Mouse (Mus musculus) liver, postnatal 0 days (tissue): ENCODE measurements around the gene Prkcb. TPM values are rescaled to one million over a fixed set of nuclear protein-coding genes. Genes with fewer than 3 reads are reported as not detected.

ENCODE experiments used
- ATAC-seq: fragments of 200-750 bp; cut with Nextera tagmentation; 2 replicates; pipeline ENCODE4 v1.8.0; 2017; ENCODE audit warnings: mild to moderate bottlenecking, moderate library complexity
- DNase-seq: peaks from one replicate; pipeline ENCODE4 v3.0.0-alpha.2; 2016
- H3K27ac ChIP-seq: fragments of 300-500 bp; sonication (generic); 2 replicates; pipeline ENCODE4 v1.5.1; 2014; ENCODE audit warnings: antibody characterized with exemption, moderate library complexity, mild to moderate bottlenecking, low read depth
- H3K27me3 ChIP-seq: fragments of 300-500 bp; sonication (generic); 2 replicates; pipeline ENCODE4 v1.6.1; 2014; ENCODE audit warnings: low read length, control low read depth, mixed read lengths; ENCODE audit not compliant: insufficient read depth
- H3K36me3 ChIP-seq: fragments of 300-500 bp; sonication (generic); replicated peaks from 2 replicates; pipeline ENCODE4 v1.6.1; 2014; ENCODE audit warnings: mild to moderate bottlenecking, control low read depth, low read length, moderate library complexity, mixed read lengths; ENCODE audit not compliant: insufficient read depth
- H3K4me1 ChIP-seq: fragments of 300-500 bp; sonication (generic); 2 replicates; pipeline ENCODE4 v1.6.1; 2014; ENCODE audit warnings: antibody characterized with exemption, mild to moderate bottlenecking, control low read depth; ENCODE audit not compliant: insufficient read depth
- H3K4me2 ChIP-seq: fragments of 300-500 bp; sonication (generic); 2 replicates; pipeline ENCODE4 v1.6.1; 2014; ENCODE audit warnings: low read depth, mild to moderate bottlenecking, low read length, moderate library complexity, mixed read lengths
- H3K4me3 ChIP-seq: fragments of 300-500 bp; sonication (generic); 2 replicates; pipeline ENCODE4 v1.5.1; 2014; ENCODE audit warnings: low read depth, low read length
- H3K9ac ChIP-seq: fragments of 300-500 bp; sonication (generic); replicated peaks from 2 replicates; pipeline ENCODE4 v1.6.1; 2014; ENCODE audit warnings: mild to moderate bottlenecking, moderate library complexity
- H3K9me3 ChIP-seq: fragments of 300-500 bp; sonication (generic); 2 replicates; pipeline ENCODE4 v1.6.1; 2016; ENCODE audit warnings: mild to moderate bottlenecking, control low read depth, low read length, mixed read lengths
- CTCF ChIP-seq: sonication (generic); IDR thresholded peaks from 2 replicates; pipeline ENCODE4 v1.5.1; 2016; ENCODE audit warnings: antibody characterized with exemption, low read depth
- EP300 ChIP-seq: IDR thresholded peaks from 2 replicates; pipeline ENCODE4 v1.6.1; 2016; ENCODE audit warnings: antibody characterized with exemption, low read depth, mild to moderate bottlenecking
- WGBS: fragments of 180-500 bp; shearing (Covaris S2); extraction: QIAGEN DNeasy Blood & Tissue Kit; methylation state at CpG from one replicate; pipeline ENCODE4 v1.1.7; 2014; ENCODE audit not compliant: insufficient replicate concordance; 5-methylcytosine and 5-hydroxymethylcytosine counted together
- polyA plus RNA-seq: library from polyadenylated mRNA; unstranded; fragments of >200 nt; fragmentation: Nextera tagmentation; extraction: Ambion mirVana; gene quantifications from 2 replicates; pipeline ENCODE4 v1.2.1, GENCODE M21; 2015

The Prkcb gene
- polyA plus RNA-seq, 1 experiment from 2014 or later = 8.1 TPM

DNA sequence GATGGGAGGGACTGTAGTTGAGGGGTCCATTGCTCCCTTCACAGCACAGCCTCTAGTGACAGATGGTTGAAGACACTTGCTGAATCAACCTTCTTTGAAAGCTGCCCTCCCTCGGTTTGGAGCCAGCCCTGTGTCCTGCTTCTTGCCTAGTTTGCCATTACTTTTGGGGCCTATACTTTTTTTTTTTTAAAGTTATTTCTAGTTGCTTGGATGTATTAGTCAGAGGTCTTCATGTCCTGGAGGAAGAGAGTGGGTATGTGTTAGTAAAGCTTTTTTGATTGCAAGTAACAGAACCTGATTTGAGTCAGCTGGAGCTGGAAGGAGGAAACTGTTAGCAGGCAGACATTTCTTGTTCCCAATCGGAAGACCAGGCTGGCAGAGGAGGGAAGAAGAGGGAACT, 62.2 kb downstream of the Prkcb start:
- no peak overlapping the region for H3K9ac ChIP-seq
- WGBS = 62% methylated on average over 2 of the region's 2 CpGs
- ATAC-seq (no peak), DNase-seq (no peak)
- no peaks in the 10 kb centered on the region for H3K36me3 ChIP-seq
- TF ChIP-seq EP300 = no peak
- no peak for TF ChIP-seq CTCF
- H3K27ac ChIP-seq = no peak overlapping the region
- H3K4me2 ChIP-seq = no peak overlapping the region
- no peaks in the 10 kb centered on the region; the same call in 1 of the 2 replicates for H3K4me1 ChIP-seq
- no peak overlapping the region for H3K4me3 ChIP-seq
- H3K27me3 ChIP-seq = no peaks in the 10 kb centered on the region
- H3K9me3 ChIP-seq = no peaks in the 10 kb centered on the region

DNA sequence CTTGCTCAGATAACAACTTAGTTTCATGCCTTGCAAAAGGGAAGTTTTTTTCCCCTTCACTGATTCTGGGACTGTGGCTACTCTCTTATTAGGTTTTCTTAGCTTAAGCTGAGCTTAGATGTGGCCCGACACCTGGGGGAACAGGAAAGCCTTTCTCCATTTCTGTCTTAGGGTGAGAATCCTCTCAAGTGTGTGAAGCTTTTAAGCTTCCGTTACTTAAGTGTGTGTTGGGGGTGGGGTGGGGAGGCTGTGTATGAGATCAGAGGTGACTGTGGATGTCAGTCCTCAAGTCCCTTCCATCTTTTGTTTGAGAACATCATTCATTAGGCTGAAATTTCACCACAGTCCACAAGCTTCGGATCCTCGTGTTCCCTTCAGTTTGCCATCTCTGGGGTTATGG, 63.3 kb downstream of the Prkcb start:
- WGBS = 56% methylated on average over 4 of the region's 4 CpGs
- TF ChIP-seq EP300 (no peak), CTCF (no peak)
- Histone ChIP-seq H3K36me3 (no peaks in the 10 kb centered on the region), H3K27ac (peak overlapping the region; percentile 58), H3K4me2 (no peak overlapping the region), H3K9ac (no peak overlapping the region), H3K4me1 (no peaks in the 10 kb centered on the region; the same call in 1 of the 2 replicates), H3K27me3 (no peaks in the 10 kb centered on the region), H3K9me3 (no peaks in the 10 kb centered on the region), H3K4me3 (no peak overlapping the region)
- ATAC-seq = no peak
- no peak for DNase-seq

DNA sequence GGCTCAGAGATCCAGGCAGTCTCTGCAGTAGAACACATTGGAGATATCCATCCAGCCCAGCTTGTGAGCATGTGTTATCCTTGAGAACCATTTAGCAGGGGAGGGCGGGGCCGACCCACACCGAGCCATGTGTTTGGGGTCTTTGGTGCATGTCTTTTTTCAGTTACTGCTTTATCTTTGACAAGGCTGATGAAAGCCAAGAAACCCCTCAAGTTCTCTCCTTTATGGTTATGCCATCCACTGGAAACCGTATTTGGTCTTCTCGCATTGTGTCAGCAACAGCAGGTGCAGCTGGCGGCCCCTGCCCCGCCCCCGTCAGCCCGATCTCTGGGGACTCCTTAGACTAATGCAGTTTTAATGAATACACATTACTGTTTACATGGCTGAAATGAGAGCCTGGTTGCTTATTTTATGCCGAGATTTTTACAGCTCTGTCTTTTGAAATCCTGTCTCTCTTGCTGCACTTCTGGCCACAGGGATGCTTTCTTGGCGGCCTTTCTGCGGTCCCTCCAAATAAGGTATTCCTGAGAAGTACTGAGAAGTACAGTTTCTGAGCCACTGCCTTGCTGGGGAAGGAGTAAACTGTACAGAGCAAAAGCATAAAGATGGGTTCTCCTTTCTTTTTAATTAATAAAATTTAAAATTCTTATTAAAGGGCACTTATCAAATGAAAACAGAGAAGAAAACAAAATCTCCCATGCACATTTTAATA, 64.2 kb downstream of the Prkcb start:
- ATAC-seq (no peak), DNase-seq (peak; percentile 43)
- no peak for TF ChIP-seq CTCF
- TF ChIP-seq EP300 = no peak
- peak overlapping the region; percentile 58 for H3K27ac ChIP-seq
- no peak overlapping the region for H3K4me2 ChIP-seq
- WGBS = 67% methylated on average over 12 of the region's 12 CpGs
- H3K9ac ChIP-seq = no peak overlapping the region
- H3K9me3 ChIP-seq = no peaks in the 10 kb centered on the region
- no peaks in the 10 kb centered on the region for H3K27me3 ChIP-seq
- no peaks in the 10 kb centered on the region for H3K36me3 ChIP-seq
- no peak overlapping the region for H3K4me3 ChIP-seq
- no peaks in the 10 kb centered on the region for H3K4me1 ChIP-seq

- H3K27me3 ChIP-seq = no peaks in the 10 kb centered on the region
- H3K27ac ChIP-seq = no peak overlapping the region
- DNase-seq (no peak), ATAC-seq (no peak)
- H3K36me3 ChIP-seq = no peaks in the 10 kb centered on the region
- H3K4me1 ChIP-seq = no peaks in the 10 kb centered on the region
- TF ChIP-seq EP300 = no peak
- TF ChIP-seq CTCF = no peak
- no peak overlapping the region for H3K4me3 ChIP-seq
- H3K9ac ChIP-seq = no peak overlapping the region
- 73% methylated on average over 4 of the region's 4 CpGs for WGBS
- no peaks in the 10 kb centered on the region for H3K9me3 ChIP-seq
- no peak overlapping the region for H3K4me2 ChIP-seq
Measured at GRCm38 (mm10) chr7:122353329-122353728, 64.8 kb downstream of the Prkcb start.

DNA sequence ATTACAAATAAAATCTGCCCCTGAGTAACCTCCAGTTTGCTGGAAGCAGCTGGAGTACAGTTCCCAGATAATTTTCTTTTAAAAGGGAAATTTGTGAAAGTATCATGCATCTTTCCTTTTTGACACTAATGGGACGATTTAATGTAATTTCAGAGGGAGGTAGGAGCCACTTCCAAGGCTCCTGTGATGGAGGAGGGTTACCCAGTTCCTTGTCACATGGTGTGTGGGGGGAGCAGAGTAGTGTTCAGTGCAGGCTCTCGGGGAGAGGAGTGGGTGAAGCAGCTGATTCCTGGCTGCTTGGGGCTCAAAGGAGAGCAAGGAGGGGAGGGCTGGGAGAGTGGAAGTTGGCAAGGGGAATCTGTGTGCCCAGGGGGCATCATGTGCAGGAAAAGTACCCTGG, 68.4 kb downstream of the Prkcb start:
- ATAC-seq = no peak
- H3K9ac ChIP-seq = no peak overlapping the region
- H3K4me3 ChIP-seq = no peak overlapping the region
- H3K9me3 ChIP-seq = no peaks in the 10 kb centered on the region
- no peaks in the 10 kb centered on the region for H3K4me1 ChIP-seq
- no peaks in the 10 kb centered on the region for H3K27me3 ChIP-seq
- no peaks in the 10 kb centered on the region for H3K36me3 ChIP-seq
- no peak for TF ChIP-seq EP300
- TF ChIP-seq CTCF = no peak
- WGBS = 48% methylated on average over 2 of the region's 2 CpGs
- no peak overlapping the region for H3K4me2 ChIP-seq
- H3K27ac ChIP-seq = no peak overlapping the region
- no peak for DNase-seq

DNA sequence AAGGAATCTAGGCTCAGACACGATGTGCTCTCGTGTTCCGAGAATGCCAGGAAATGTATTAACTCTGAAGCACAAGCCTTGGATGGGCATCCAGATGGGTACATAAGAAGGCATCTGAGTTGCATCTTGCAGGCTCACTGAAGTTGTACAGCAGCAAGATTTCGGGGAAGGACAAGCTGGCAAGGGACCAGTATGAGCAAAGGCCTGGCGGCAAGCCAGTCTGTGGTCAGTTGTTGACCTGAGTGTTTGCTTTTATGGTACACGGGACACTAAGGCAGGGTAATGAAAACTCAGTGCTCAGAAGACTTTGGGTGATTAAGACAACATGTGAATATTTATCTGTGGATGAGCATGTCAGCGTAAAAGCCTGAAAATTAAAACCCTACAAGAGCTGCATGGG, 69.3 kb downstream of the Prkcb start:
- WGBS = 72% methylated on average over 7 of the region's 7 CpGs
- TF ChIP-seq EP300 = no peak
- TF ChIP-seq CTCF = no peak
- peak; percentile 40 for DNase-seq

More for the DNA sequence above, 69.3 kb downstream of the Prkcb start:
- Histone ChIP-seq H3K9me3 (no peaks in the 10 kb centered on the region), H3K27ac (no peak overlapping the region), H3K4me2 (no peak overlapping the region), H3K9ac (no peak overlapping the region), H3K4me1 (no peaks in the 10 kb centered on the region), H3K4me3 (no peak overlapping the region), H3K36me3 (no peaks in the 10 kb centered on the region), H3K27me3 (no peaks in the 10 kb centered on the region)
- no peak for ATAC-seq
